Mouse (Mus musculus): ENCODE data around the gene Gm20509.
"Not testable (repeated sequence)": the region's sequence is repeated elsewhere in the genome, so short reads cannot be mapped to it uniquely, and the experiment has no call there.

The Gm20509 gene

GRCm38 (mm10) chr9:73097898-73098297 is 4.4 kb upstream of the Gm20509 start:
- no peak for DNase-seq (ENCODE audit: low read depth, low spot score)

- no peak for DNase-seq (ENCODE audit: low read depth, low spot score)
These were observed 734 bp upstream of the Gm20509 start, which contains the start of gene Khdc3 for GRCm38 (mm10) chr9:73101536-73101935. Gene Khdc3 (plus strand): TSS chr9:73101836.

- DNase-seq (ENCODE audit: low read depth, low spot score), result no peak
These were observed 1.0 kb downstream of the Gm20509 start for GRCm38 (mm10) chr9:73103159-73103879.

- DNase-seq (ENCODE audit: low read depth, low spot score), result no peak
These were observed 1.6 kb downstream of the Gm20509 start for GRCm38 (mm10) chr9:73103880-73104198.

- no peak for DNase-seq (ENCODE audit: low read depth, low spot score)
These were observed 2.9 kb downstream of the Gm20509 start for GRCm38 (mm10) chr9:73105141-73105540.

GRCm38 (mm10) chr9:73105771-73106170 is 3.5 kb downstream of the Gm20509 start:
- DNase-seq (ENCODE audit: low read depth, low spot score), result no peak

GRCm38 (mm10) chr9:73112919-73113906 is 10.9 kb downstream of the Gm20509 start, which contains the start of gene Rsl24d1:
Gene Rsl24d1 (plus strand): TSS chr9:73113426.
- DNase-seq (ENCODE audit: low read depth, low spot score), result peak; percentile 56

GRCm38 (mm10) chr9:73116704-73117103 is 14.4 kb downstream of the Gm20509 start:
- DNase-seq (ENCODE audit: low read depth, low spot score), result not testable (repeated sequence)

GRCm38 (mm10) chr9:73118012-73118411 is 15.7 kb downstream of the Gm20509 start:
- DNase-seq (ENCODE audit: low read depth, low spot score), result no peak

GRCm38 (mm10) chr9:73121735-73122134 is 19.5 kb downstream of the Gm20509 start:
- no peak for DNase-seq (ENCODE audit: low read depth, low spot score)

- DNase-seq (ENCODE audit: low read depth, low spot score), result no peak
These were observed 22.8 kb downstream of the Gm20509 start for GRCm38 (mm10) chr9:73125043-73125570.

- no peak for DNase-seq (ENCODE audit: low read depth, low spot score)
These were observed 25.2 kb downstream of the Gm20509 start for GRCm38 (mm10) chr9:73127457-73127856.

- DNase-seq (ENCODE audit: low read depth, low spot score), result no peak
These were observed 27.6 kb downstream of the Gm20509 start for GRCm38 (mm10) chr9:73129875-73130274.

GRCm38 (mm10) chr9:73130529-73130928 is 28.3 kb downstream of the Gm20509 start:
- DNase-seq (ENCODE audit: low read depth, low spot score), result no peak

- DNase-seq (ENCODE audit: low read depth, low spot score), result no peak
These were observed 35.1 kb downstream of the Gm20509 start for GRCm38 (mm10) chr9:73137341-73137886.

- no peak for DNase-seq (ENCODE audit: low read depth, low spot score)
These were observed 52.1 kb downstream of the Gm20509 start for GRCm38 (mm10) chr9:73154347-73154746.

- DNase-seq (ENCODE audit: low read depth, low spot score), result no peak
These were observed 55.7 kb downstream of the Gm20509 start for GRCm38 (mm10) chr9:73157968-73158367.

GRCm38 (mm10) chr9:73159265-73159664 is 57.0 kb downstream of the Gm20509 start:
- no peak for DNase-seq (ENCODE audit: low read depth, low spot score)

- no peak for DNase-seq (ENCODE audit: low read depth, low spot score)
These were observed 60.5 kb downstream of the Gm20509 start for GRCm38 (mm10) chr9:73162571-73163333.

- DNase-seq (ENCODE audit: low read depth, low spot score), result no peak
These were observed 63.4 kb downstream of the Gm20509 start for GRCm38 (mm10) chr9:73165631-73166030.

Data from c-Kit-negative CD71-positive TER-119-positive erythroid progenitor cells, embryonic 14.5 days (primary cell).